Mouse (Mus musculus): ENCODE results near the gene Ell. TPM values are rescaled to one million over a fixed set of nuclear protein-coding genes. Genes with fewer than 3 reads are reported as not detected.
"Not testable (repeated sequence)": the region's sequence is repeated elsewhere in the genome, so short reads cannot be mapped to it uniquely, and the experiment has no call there.

Ell gene
- polyA plus RNA-seq, 1 experiment from 2014 or later = 21.8 TPM

- Histone ChIP-seq H3K4me2 (ENCODE audit: low read depth, low read length, severe bottlenecking) (no peak overlapping the region), H3K36me3 (ENCODE audit: control insufficient read depth, insufficient read depth, low read length) (peaks cover 2% of the 10 kb centered on the region; the same call in 1 of the 2 replicates), H3K4me1 (replicated peaks; ENCODE audit: control insufficient read depth, insufficient read depth, low read length) (no peaks in the 10 kb centered on the region), H3K27me3 (ENCODE audit: control insufficient read depth, insufficient read depth, low read length) (no peaks in the 10 kb centered on the region), H3K4me3 (ENCODE audit: low read depth, low read length) (no peak overlapping the region), H3K9me3 (ENCODE audit: control insufficient read depth, low read length) (no peaks in the 10 kb centered on the region), H3K9ac (ENCODE audit: low read length) (no peak overlapping the region), H3K27ac (ENCODE audit: low read depth, low read length) (no peak overlapping the region)
- WGBS = 94% methylated on average over 3 of the region's 3 CpGs
- no peak for ATAC-seq (replicated peaks; ENCODE audit: low FRiP score)
- DNase-seq (ENCODE audit: low spot score) = no peak
Measured at GRCm38 (mm10) chr8:70577207-70577606, 38.0 kb downstream of the Ell start.

- H3K4me3 ChIP-seq (ENCODE audit: low read depth, low read length) = no peak overlapping the region
- no peaks in the 10 kb centered on the region for H3K27me3 ChIP-seq (ENCODE audit: control insufficient read depth, insufficient read depth, low read length)
- WGBS = 91% methylated on average over 18 of the region's 18 CpGs
- no peak overlapping the region for H3K9ac ChIP-seq (ENCODE audit: low read length)
- H3K4me2 ChIP-seq (ENCODE audit: low read depth, low read length, severe bottlenecking) = no peak overlapping the region
- H3K9me3 ChIP-seq (ENCODE audit: control insufficient read depth, low read length) = no peaks in the 10 kb centered on the region
- DNase-seq (ENCODE audit: low spot score) (no peak), ATAC-seq (replicated peaks; ENCODE audit: low FRiP score) (no peak)
- no peaks in the 10 kb centered on the region for H3K4me1 ChIP-seq (replicated peaks; ENCODE audit: control insufficient read depth, insufficient read depth, low read length)
- H3K27ac ChIP-seq (ENCODE audit: low read depth, low read length) = no peak overlapping the region
- peaks cover 2% of the 10 kb centered on the region; the same call in 1 of the 2 replicates for H3K36me3 ChIP-seq (ENCODE audit: control insufficient read depth, insufficient read depth, low read length)
Measured at GRCm38 (mm10) chr8:70583476-70584387, 44.5 kb downstream of the Ell start.

DNA sequence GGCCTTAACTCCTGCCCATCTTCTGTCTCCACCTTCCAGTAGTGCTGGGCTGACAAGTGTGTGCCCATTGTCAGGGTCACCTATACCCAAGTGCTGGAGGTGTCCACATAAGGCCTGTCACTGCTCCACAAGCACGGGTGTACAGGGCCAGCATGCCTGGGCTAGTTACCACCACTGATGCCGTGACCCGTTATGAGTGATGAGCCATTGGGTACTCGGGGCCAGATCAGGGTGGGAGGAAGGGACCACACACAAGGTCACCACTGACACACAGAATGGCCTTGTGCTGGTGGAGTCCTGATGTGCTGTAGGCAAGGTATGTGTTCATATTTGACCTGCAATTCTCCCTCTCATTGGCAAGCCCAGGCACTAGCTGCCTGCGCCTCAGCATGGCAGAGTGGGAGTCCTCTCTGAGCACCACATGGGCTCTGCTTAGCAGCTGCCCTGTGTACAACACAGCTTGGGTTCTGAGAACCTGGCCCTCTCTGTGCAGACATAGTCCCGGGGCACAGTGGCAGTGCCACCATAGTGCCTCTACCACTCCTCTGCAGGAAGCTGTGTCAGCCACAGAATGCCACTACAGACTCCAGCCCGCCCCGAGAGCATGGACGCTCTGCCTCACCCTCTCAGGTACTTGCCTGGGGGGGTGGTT is 45.5 kb downstream of the Ell start:
- no peaks in the 10 kb centered on the region for H3K27me3 ChIP-seq (ENCODE audit: control insufficient read depth, insufficient read depth, low read length)
- H3K27ac ChIP-seq (ENCODE audit: low read depth, low read length) = no peak overlapping the region
- WGBS = 89% methylated on average over 9 of the region's 9 CpGs
- peaks cover 2% of the 10 kb centered on the region; the same call in 1 of the 2 replicates for H3K36me3 ChIP-seq (ENCODE audit: control insufficient read depth, insufficient read depth, low read length)
- H3K4me1 ChIP-seq (replicated peaks; ENCODE audit: control insufficient read depth, insufficient read depth, low read length) = no peaks in the 10 kb centered on the region
- no peak overlapping the region for H3K4me2 ChIP-seq (ENCODE audit: low read depth, low read length, severe bottlenecking)
- ATAC-seq (replicated peaks; ENCODE audit: low FRiP score) (peak; percentile 33; the same call in 1 of the 2 replicates), DNase-seq (ENCODE audit: low spot score) (no peak)
- H3K9ac ChIP-seq (ENCODE audit: low read length) = no peak overlapping the region
- H3K4me3 ChIP-seq (ENCODE audit: low read depth, low read length) = no peak overlapping the region
- H3K9me3 ChIP-seq (ENCODE audit: control insufficient read depth, low read length) = no peaks in the 10 kb centered on the region

DNA sequence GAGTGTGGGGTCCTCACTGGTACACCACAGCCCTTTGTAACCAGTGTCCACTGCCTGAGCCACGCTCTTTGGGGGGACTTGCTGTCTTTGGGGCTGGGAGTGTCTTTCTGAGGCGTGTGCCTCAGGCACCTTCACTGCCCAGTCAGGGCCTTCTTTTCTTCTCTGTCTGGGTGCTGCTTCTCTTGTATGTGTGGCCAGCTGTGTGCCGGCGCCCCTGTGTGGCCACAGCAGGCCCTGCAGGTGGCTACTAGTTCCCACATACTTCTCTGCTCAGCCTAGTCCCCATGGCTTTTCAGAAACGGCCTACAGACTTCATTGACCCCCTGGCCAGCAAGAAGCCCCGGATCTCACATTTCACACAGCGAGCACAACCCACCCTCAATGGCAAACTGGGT is 46.0 kb downstream of the Ell start:
- DNase-seq (ENCODE audit: low spot score) = peak; percentile 68
- H3K27me3 ChIP-seq (ENCODE audit: control insufficient read depth, insufficient read depth, low read length) = no peaks in the 10 kb centered on the region
- no peaks in the 10 kb centered on the region for H3K9me3 ChIP-seq (ENCODE audit: control insufficient read depth, low read length)
- H3K4me3 ChIP-seq (ENCODE audit: low read depth, low read length) = no peak overlapping the region
- no peak overlapping the region for H3K27ac ChIP-seq (ENCODE audit: low read depth, low read length)
- peak; percentile 33; the same call in 1 of the 2 replicates for ATAC-seq (replicated peaks; ENCODE audit: low FRiP score)
- no peak overlapping the region for H3K9ac ChIP-seq (ENCODE audit: low read length)
- H3K4me1 ChIP-seq (replicated peaks; ENCODE audit: control insufficient read depth, insufficient read depth, low read length) = no peaks in the 10 kb centered on the region
- WGBS = 33% methylated on average over 7 of the region's 7 CpGs
- H3K36me3 ChIP-seq (ENCODE audit: control insufficient read depth, insufficient read depth, low read length) = peaks cover 2% of the 10 kb centered on the region; the same call in 1 of the 2 replicates
- no peak overlapping the region for H3K4me2 ChIP-seq (ENCODE audit: low read depth, low read length, severe bottlenecking)

DNA sequence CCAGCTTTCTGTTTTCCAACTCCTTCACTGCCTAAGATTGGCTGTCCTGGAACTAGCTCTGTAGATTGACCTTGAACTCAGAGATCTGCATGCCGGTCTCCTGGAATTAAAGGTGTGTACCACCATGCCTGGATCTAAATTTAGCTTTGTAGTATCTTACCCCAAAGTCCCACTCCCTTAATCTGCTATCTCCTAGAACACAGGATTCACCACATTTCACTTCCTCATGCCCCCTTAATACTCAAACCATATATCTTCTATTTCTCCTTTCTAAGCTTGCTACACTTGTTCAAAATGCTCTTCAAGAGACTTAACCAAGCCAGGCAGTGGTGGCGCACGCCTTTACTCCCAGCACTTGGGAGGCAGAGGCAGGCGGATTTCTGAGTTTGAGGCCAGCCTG is 48.7 kb downstream of the Ell start:
- WGBS = 95% methylated on average over 4 of the region's 4 CpGs
- H3K4me2 ChIP-seq (ENCODE audit: low read depth, low read length, severe bottlenecking); DNase-seq (ENCODE audit: low spot score); H3K36me3 ChIP-seq (ENCODE audit: control insufficient read depth, insufficient read depth, low read length); H3K9ac ChIP-seq (ENCODE audit: low read length); H3K4me1 ChIP-seq (replicated peaks; ENCODE audit: control insufficient read depth, insufficient read depth, low read length); H3K27ac ChIP-seq (ENCODE audit: low read depth, low read length); ATAC-seq (replicated peaks; ENCODE audit: low FRiP score); H3K27me3 ChIP-seq (ENCODE audit: control insufficient read depth, insufficient read depth, low read length); H3K9me3 ChIP-seq (ENCODE audit: control insufficient read depth, low read length); H3K4me3 ChIP-seq (ENCODE audit: low read depth, low read length): not testable (repeated sequence)

- no peak overlapping the region for H3K9ac ChIP-seq (ENCODE audit: low read length)
- no peaks in the 10 kb centered on the region; the same call in 1 of the 2 replicates for H3K36me3 ChIP-seq (ENCODE audit: control insufficient read depth, insufficient read depth, low read length)
- no peak for ATAC-seq (replicated peaks; ENCODE audit: low FRiP score)
- 92% methylated on average over 12 of the region's 12 CpGs for WGBS
- no peak overlapping the region for H3K4me2 ChIP-seq (ENCODE audit: low read depth, low read length, severe bottlenecking)
- no peak for DNase-seq (ENCODE audit: low spot score)
- H3K27me3 ChIP-seq (ENCODE audit: control insufficient read depth, insufficient read depth, low read length) = no peaks in the 10 kb centered on the region; the same call in 1 of the 2 replicates
- no peak overlapping the region for H3K4me3 ChIP-seq (ENCODE audit: low read depth, low read length)
- no peaks in the 10 kb centered on the region for H3K9me3 ChIP-seq (ENCODE audit: control insufficient read depth, low read length)
- H3K4me1 ChIP-seq (replicated peaks; ENCODE audit: control insufficient read depth, insufficient read depth, low read length) = peaks cover 15% of the 10 kb centered on the region; the same call in 1 of the 2 replicates
- H3K27ac ChIP-seq (ENCODE audit: low read depth, low read length) = no peak overlapping the region
Measured at GRCm38 (mm10) chr8:70591569-70591968, 52.3 kb downstream of the Ell start.

- peaks cover 22% of the 10 kb centered on the region for H3K4me1 ChIP-seq (replicated peaks; ENCODE audit: control insufficient read depth, insufficient read depth, low read length)
- peak overlapping the region; percentile 46; the same call in 1 of the 2 replicates for H3K27ac ChIP-seq (ENCODE audit: low read depth, low read length)
- H3K27me3 ChIP-seq (ENCODE audit: control insufficient read depth, insufficient read depth, low read length) = no peaks in the 10 kb centered on the region; the same call in 1 of the 2 replicates
- no peaks in the 10 kb centered on the region; the same call in 1 of the 2 replicates for H3K36me3 ChIP-seq (ENCODE audit: control insufficient read depth, insufficient read depth, low read length)
- peak; percentile 65 for DNase-seq (ENCODE audit: low spot score)
- H3K4me3 ChIP-seq (ENCODE audit: low read depth, low read length) = no peak overlapping the region
- no peaks in the 10 kb centered on the region for H3K9me3 ChIP-seq (ENCODE audit: control insufficient read depth, low read length)
- H3K4me2 ChIP-seq (ENCODE audit: low read depth, low read length, severe bottlenecking) = peak overlapping the region; percentile 96; the same call in 1 of the 2 replicates
- 57% methylated on average over 8 of the region's 8 CpGs for WGBS
- no peak for ATAC-seq (replicated peaks; ENCODE audit: low FRiP score)
- peak overlapping the region; percentile 47; the same call in 1 of the 2 replicates for H3K9ac ChIP-seq (ENCODE audit: low read length)
Measured at GRCm38 (mm10) chr8:70593173-70593572, 53.9 kb downstream of the Ell start.

GRCm38 (mm10) chr8:70593961-70594609 is 54.8 kb downstream of the Ell start, which contains the start of gene Isyna1:
Isyna1 (plus strand) TSS chr8:70594373.
- peak; percentile 96 for DNase-seq (ENCODE audit: low spot score)
- WGBS = under 1% methylated on average over 39 of the region's 40 CpGs
- H3K27me3 ChIP-seq (ENCODE audit: control insufficient read depth, insufficient read depth, low read length) = no peaks in the 10 kb centered on the region; the same call in 1 of the 2 replicates
- H3K4me2 ChIP-seq (ENCODE audit: low read depth, low read length, severe bottlenecking) = peak within 1 kb of the TSS; percentile 96
- peak within 1 kb of the TSS; percentile 62 for H3K4me3 ChIP-seq (ENCODE audit: low read depth, low read length)
- ATAC-seq (replicated peaks; ENCODE audit: low FRiP score) = peak; percentile 82
- H3K4me1 ChIP-seq (replicated peaks; ENCODE audit: control insufficient read depth, insufficient read depth, low read length) = peaks cover 31% of the 10 kb centered on the region
- H3K36me3 ChIP-seq (ENCODE audit: control insufficient read depth, insufficient read depth, low read length) = no peaks in the 10 kb centered on the region; the same call in 1 of the 2 replicates
- H3K27ac ChIP-seq (ENCODE audit: low read depth, low read length) = peak within 1 kb of the TSS; percentile 46
- H3K9me3 ChIP-seq (ENCODE audit: control insufficient read depth, low read length) = no peaks in the 10 kb centered on the region
- H3K9ac ChIP-seq (ENCODE audit: low read length) = peak within 1 kb of the TSS; percentile 71

Data from forebrain, embryonic 11.5 days (tissue).